Mouse (Mus musculus) liver, postnatal 0 days (tissue): ENCODE measurements around the gene Nr2f6. TPM values are rescaled to one million over a fixed set of nuclear protein-coding genes. Genes with fewer than 3 reads are reported as not detected.

ENCODE experiments used
- ATAC-seq: fragments of 200-750 bp; cut with Nextera tagmentation; 2 replicates; pipeline ENCODE4 v1.8.0; 2017; ENCODE audit warnings: mild to moderate bottlenecking, moderate library complexity
- DNase-seq: peaks from one replicate; pipeline ENCODE4 v3.0.0-alpha.2; 2016
- H3K27ac ChIP-seq: fragments of 300-500 bp; sonication (generic); 2 replicates; pipeline ENCODE4 v1.5.1; 2014; ENCODE audit warnings: antibody characterized with exemption, moderate library complexity, mild to moderate bottlenecking, low read depth
- H3K27me3 ChIP-seq: fragments of 300-500 bp; sonication (generic); 2 replicates; pipeline ENCODE4 v1.6.1; 2014; ENCODE audit warnings: low read length, control low read depth, mixed read lengths; ENCODE audit not compliant: insufficient read depth
- H3K36me3 ChIP-seq: fragments of 300-500 bp; sonication (generic); replicated peaks from 2 replicates; pipeline ENCODE4 v1.6.1; 2014; ENCODE audit warnings: mild to moderate bottlenecking, control low read depth, low read length, moderate library complexity, mixed read lengths; ENCODE audit not compliant: insufficient read depth
- H3K4me1 ChIP-seq: fragments of 300-500 bp; sonication (generic); 2 replicates; pipeline ENCODE4 v1.6.1; 2014; ENCODE audit warnings: antibody characterized with exemption, mild to moderate bottlenecking, control low read depth; ENCODE audit not compliant: insufficient read depth
- H3K4me2 ChIP-seq: fragments of 300-500 bp; sonication (generic); 2 replicates; pipeline ENCODE4 v1.6.1; 2014; ENCODE audit warnings: low read depth, mild to moderate bottlenecking, low read length, moderate library complexity, mixed read lengths
- H3K4me3 ChIP-seq: fragments of 300-500 bp; sonication (generic); 2 replicates; pipeline ENCODE4 v1.5.1; 2014; ENCODE audit warnings: low read depth, low read length
- H3K9ac ChIP-seq: fragments of 300-500 bp; sonication (generic); replicated peaks from 2 replicates; pipeline ENCODE4 v1.6.1; 2014; ENCODE audit warnings: mild to moderate bottlenecking, moderate library complexity
- H3K9me3 ChIP-seq: fragments of 300-500 bp; sonication (generic); 2 replicates; pipeline ENCODE4 v1.6.1; 2016; ENCODE audit warnings: mild to moderate bottlenecking, control low read depth, low read length, mixed read lengths
- CTCF ChIP-seq: sonication (generic); IDR thresholded peaks from 2 replicates; pipeline ENCODE4 v1.5.1; 2016; ENCODE audit warnings: antibody characterized with exemption, low read depth
- EP300 ChIP-seq: IDR thresholded peaks from 2 replicates; pipeline ENCODE4 v1.6.1; 2016; ENCODE audit warnings: antibody characterized with exemption, low read depth, mild to moderate bottlenecking
- WGBS: fragments of 180-500 bp; shearing (Covaris S2); extraction: QIAGEN DNeasy Blood & Tissue Kit; methylation state at CpG from one replicate; pipeline ENCODE4 v1.1.7; 2014; ENCODE audit not compliant: insufficient replicate concordance; 5-methylcytosine and 5-hydroxymethylcytosine counted together
- polyA plus RNA-seq: library from polyadenylated mRNA; unstranded; fragments of >200 nt; fragmentation: Nextera tagmentation; extraction: Ambion mirVana; gene quantifications from 2 replicates; pipeline ENCODE4 v1.2.1, GENCODE M21; 2015

Gene Nr2f6
- polyA plus RNA-seq, 1 experiment from 2014 or later: 38.0 TPM

DNA sequence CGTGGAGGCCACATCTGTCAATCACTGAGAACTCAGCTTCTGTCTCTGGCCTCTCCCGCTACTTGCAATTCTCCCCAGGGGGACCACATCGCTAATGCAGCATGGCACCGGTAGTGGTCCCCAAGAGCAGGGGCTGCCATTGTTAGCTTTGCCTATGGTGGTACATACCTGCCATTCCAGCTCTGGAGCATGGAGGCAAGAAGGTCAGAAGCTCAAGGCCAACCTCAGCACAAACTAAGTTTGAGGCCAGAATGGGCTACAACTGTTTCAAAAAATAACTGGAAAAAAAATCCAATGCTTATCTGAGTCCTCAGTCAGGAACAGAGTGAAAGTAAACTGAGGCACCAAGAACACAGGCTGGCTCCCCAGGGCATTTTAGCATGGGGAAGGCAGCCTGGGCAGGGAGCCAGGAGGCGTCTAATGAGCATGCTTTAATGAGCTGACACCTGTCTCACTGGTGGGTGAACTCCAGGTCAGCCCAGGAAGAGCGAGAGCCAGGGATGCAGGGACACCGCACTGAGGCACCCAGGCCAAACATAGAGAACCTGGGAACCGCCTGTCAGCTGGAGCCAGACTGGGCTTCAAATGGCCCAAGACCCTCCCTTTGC, 5.2 kb downstream of the Nr2f6 start:
- Histone ChIP-seq H3K27ac (no peak overlapping the region), H3K4me3 (no peak overlapping the region), H3K4me2 (peak overlapping the region; percentile 65; the same call in 1 of the 2 replicates), H3K9ac (no peak overlapping the region), H3K9me3 (no peaks in the 10 kb centered on the region), H3K36me3 (peaks cover 30% of the 10 kb centered on the region), H3K27me3 (peaks cover 16% of the 10 kb centered on the region), H3K4me1 (peaks cover 28% of the 10 kb centered on the region)
- TF ChIP-seq EP300 (no peak), CTCF (no peak)
- 65% methylated on average over 8 of the region's 8 CpGs for WGBS
- ATAC-seq (no peak), DNase-seq (no peak)

DNA sequence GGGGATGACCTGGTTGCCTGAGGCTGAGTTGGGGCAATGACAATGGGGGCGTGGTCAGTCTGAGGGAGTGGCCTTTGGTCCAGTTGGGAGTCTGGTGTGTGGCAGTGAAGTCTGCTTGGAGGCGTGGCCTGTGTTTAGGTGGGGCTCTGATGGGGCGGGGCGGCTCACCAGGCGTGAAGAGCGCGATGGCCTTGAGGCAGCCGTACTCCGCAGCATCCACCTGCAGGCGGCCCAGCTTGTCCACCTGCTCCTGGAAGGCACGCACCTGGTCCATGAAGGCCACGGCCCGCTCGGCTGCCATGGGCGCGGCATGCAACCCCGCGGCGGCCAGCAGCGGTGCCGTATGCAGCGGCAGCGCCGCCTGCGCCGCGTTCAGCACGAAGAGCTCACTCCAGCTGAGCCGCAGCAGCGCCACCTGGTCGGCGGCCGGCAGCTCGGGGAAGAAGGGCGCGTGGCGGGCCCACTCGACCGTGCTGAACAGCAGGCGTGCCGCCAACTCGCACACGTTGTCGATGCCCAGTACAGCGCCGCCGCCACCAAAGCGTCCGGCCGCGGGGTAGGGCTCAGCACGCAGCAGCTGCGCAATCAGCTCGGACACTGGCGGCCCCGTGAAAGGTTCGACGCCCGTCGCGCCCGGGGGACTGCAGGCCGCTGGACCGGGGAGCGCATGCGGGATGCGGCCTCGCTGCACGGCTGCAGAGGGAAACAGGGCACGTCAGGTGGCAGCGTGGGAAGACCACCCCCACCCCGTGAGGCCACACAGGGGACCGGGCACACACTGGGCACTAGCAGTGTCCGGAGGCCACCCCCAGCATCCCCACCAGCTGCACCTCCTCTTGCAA, 6.0 kb downstream of the Nr2f6 start:
- Histone ChIP-seq H3K4me3 (peak overlapping the region; percentile 15), H3K4me2 (peak overlapping the region; percentile 65), H3K27me3 (peaks cover 9% of the 10 kb centered on the region), H3K9ac (0 out of 2 replicates have a peak overlapping the region, but pooled peaks have one; percentile 21), H3K27ac (no peak overlapping the region), H3K4me1 (peaks cover 28% of the 10 kb centered on the region), H3K36me3 (peaks cover 30% of the 10 kb centered on the region), H3K9me3 (no peaks in the 10 kb centered on the region)
- WGBS: 26% methylated on average over 61 of the region's 74 CpGs
- TF ChIP-seq EP300 (no peak), CTCF (0 out of 2 replicates have a peak, but pooled peaks have one; percentile 21)
- ATAC-seq (peak; percentile 43), DNase-seq (peak; percentile 88)

DNA sequence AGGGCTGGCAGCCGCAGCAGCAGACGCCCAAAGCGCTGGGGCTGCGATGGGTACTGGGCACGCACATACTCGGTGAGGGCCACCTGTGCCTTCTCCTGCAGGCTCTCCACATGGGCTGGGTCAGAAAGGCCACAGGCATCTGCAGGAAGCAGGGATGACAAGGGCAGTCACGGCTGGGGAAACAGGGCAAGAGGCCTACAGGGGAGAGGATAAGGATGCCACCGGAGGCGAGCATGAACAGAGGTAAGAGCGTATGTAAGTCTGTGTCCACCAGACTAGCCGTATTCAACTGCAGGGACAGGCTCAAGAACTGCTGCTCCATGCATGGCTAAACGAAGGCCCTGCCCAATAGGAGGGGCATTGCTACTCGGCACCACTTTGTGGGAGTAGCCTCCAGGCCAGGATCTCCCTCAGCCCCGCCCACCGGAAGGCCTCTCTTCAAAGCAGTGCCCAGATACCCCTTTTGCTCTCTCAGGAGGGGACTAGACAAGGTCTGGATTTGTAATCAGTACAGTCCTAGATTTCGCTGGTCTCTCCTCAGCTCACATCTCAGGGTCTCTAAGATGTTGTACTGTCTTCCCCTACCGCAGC, 7.0 kb downstream of the Nr2f6 start:
- Histone ChIP-seq H3K9ac (no peak overlapping the region), H3K27ac (no peak overlapping the region), H3K36me3 (peaks cover 32% of the 10 kb centered on the region), H3K4me3 (no peak overlapping the region), H3K4me2 (no peak overlapping the region), H3K27me3 (no peaks in the 10 kb centered on the region; the same call in 1 of the 2 replicates), H3K9me3 (no peaks in the 10 kb centered on the region), H3K4me1 (peaks cover 33% of the 10 kb centered on the region)
- DNase-seq (peak; percentile 40), ATAC-seq (no peak)
- WGBS: 73% methylated on average over 17 of the region's 17 CpGs
- TF ChIP-seq CTCF (no peak), EP300 (no peak)

DNA sequence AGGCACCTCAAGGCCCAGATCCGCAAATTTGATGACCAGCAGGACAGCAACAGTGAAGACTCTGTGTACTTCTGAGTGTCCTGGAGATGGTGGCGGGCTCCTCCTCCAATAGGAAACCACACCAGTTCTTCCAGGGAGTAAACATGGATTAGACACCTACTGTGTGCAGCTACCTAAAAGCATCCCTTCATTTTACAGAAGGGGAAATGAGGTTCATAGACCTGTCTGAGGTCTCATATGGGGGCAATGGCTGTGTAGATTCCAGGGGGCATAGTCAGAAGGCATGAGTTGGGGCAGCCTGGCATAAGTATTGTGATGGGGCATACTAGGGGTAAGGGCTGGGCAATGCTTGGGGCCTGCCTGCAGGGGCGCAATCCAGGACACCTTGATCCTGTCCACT, 8.8 kb downstream of the Nr2f6 start:
- ATAC-seq: no peak

DNA sequence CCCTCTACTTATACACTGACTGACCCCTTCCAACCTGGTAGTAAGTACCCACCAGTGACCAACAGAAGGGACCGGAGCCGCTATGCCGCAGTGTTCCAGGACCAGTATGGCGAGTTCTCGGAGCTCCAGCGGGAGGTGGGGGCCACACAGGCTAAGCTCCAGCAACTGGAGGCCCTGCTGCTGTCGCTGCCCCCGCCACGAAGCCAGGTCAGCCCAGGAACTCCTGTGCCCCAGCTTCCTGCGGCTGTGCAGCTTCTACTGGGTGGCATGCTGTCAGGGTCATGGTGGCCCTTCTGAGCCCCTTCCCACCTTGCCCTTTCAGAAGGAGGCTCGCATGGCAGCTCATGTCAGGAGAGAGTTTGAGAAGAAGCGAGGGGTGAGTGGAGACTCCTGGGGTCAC, 9.3 kb downstream of the Nr2f6 start:
- TF ChIP-seq CTCF (no peak), EP300 (no peak)
- WGBS: 86% methylated on average over 12 of the region's 12 CpGs
- peaks cover 38% of the 10 kb centered on the region for H3K36me3 ChIP-seq
- no peak overlapping the region for H3K27ac ChIP-seq
- no peak overlapping the region for H3K4me3 ChIP-seq
- no peak for DNase-seq
- H3K9ac ChIP-seq: no peak overlapping the region
- no peak for ATAC-seq
- H3K27me3 ChIP-seq: no peaks in the 10 kb centered on the region
- H3K4me2 ChIP-seq: no peak overlapping the region
- no peaks in the 10 kb centered on the region for H3K9me3 ChIP-seq
- peaks cover 33% of the 10 kb centered on the region for H3K4me1 ChIP-seq

More for the DNA sequence above, 8.8 kb downstream of the Nr2f6 start:
- TF ChIP-seq CTCF: 0 out of 2 replicates have a peak, but pooled peaks have one; percentile 5
- TF ChIP-seq EP300: no peak
- WGBS: 87% methylated on average over 3 of the region's 3 CpGs
- Histone ChIP-seq H3K9me3 (no peaks in the 10 kb centered on the region), H3K4me3 (no peak overlapping the region), H3K27me3 (no peaks in the 10 kb centered on the region), H3K4me1 (peaks cover 30% of the 10 kb centered on the region), H3K4me2 (no peak overlapping the region), H3K9ac (no peak overlapping the region), H3K36me3 (peaks cover 42% of the 10 kb centered on the region), H3K27ac (no peak overlapping the region)
- no peak for DNase-seq
